Mouse (Mus musculus) myocyte (in vitro differentiated cells): Measurements from ENCODE around the gene Tex14. TPM values are rescaled to one million over a fixed set of nuclear protein-coding genes. Genes with fewer than 3 reads are reported as not detected.

Source experiments
- H3K27me3 ChIP-seq: one replicate; pipeline ENCODE4 v1.6.1; 2011; ENCODE audit not compliant: control insufficient read depth, insufficient read depth, insufficient read length
- H3K36me3 ChIP-seq: one replicate; pipeline ENCODE4 v1.6.1; 2011; ENCODE audit not compliant: control insufficient read depth, insufficient read depth
- H3K4me2 ChIP-seq: one replicate; pipeline ENCODE4 v1.6.1; 2011; ENCODE audit warnings: low read depth, control low read depth
- H3K4me3 ChIP-seq: one replicate; pipeline ENCODE4 v1.5.1; 2011; ENCODE audit warnings: mild to moderate bottlenecking, control low read depth, moderate library complexity
- H3K79me2 ChIP-seq: one replicate; pipeline ENCODE4 v1.6.1; 2011; ENCODE audit not compliant: control insufficient read depth, insufficient read depth
- H3ac ChIP-seq: one replicate; pipeline ENCODE4 v1.6.1; 2011; ENCODE audit not compliant: control insufficient read depth, insufficient read length
- CEBPB ChIP-seq: IDR thresholded peaks from 2 replicates; pipeline ENCODE4 v1.6.1; 2011; ENCODE audit warnings: mild to moderate bottlenecking, moderate library complexity; ENCODE audit not compliant: poor library complexity, insufficient read depth, severe bottlenecking
- MAX ChIP-seq: IDR thresholded peaks from one replicate; pipeline ENCODE4 v1.6.1; 2011; ENCODE audit warnings: low read depth, mild to moderate bottlenecking, control low read depth
- MYOD1 ChIP-seq, 3 experiments: IDR thresholded peaks; one replicate each; pipeline ENCODE4 v1.6.1; 2011; ENCODE audit warnings: control low read depth in 2 of 3, low read depth in 2 of 3, mild to moderate bottlenecking in 2 of 3, moderate library complexity in 1 of 3; ENCODE audit not compliant: insufficient read length in 2 of 3, control insufficient read depth in 1 of 3
- MYOG ChIP-seq, 3 experiments: IDR thresholded peaks; one replicate each; pipeline ENCODE4 v1.6.1; 2011; ENCODE audit warnings: control low read depth in 2 of 3, low read depth in 2 of 3, mild to moderate bottlenecking in 2 of 3; ENCODE audit not compliant: insufficient read length in 2 of 3, control insufficient read depth in 1 of 3, insufficient read depth in 1 of 3
- POLR2A ChIP-seq: IDR thresholded peaks from one replicate; pipeline ENCODE4 v1.6.1; 2011; ENCODE audit warnings: low read depth, mild to moderate bottlenecking, control low read depth, moderate library complexity; ENCODE audit not compliant: insufficient read length
- POLR2AphosphoS2 ChIP-seq: IDR thresholded peaks from one replicate; pipeline ENCODE4 v1.6.1; 2011; ENCODE audit warnings: low read depth, control low read depth; ENCODE audit not compliant: insufficient read length
- SRF ChIP-seq: IDR thresholded peaks from one replicate; pipeline ENCODE4 v1.6.1; 2011; ENCODE audit warnings: low read depth; ENCODE audit not compliant: control insufficient read depth, insufficient read length
- TCF12 ChIP-seq: IDR thresholded peaks from one replicate; pipeline ENCODE4 v1.6.1; 2011; ENCODE audit warnings: mild to moderate bottlenecking, control low read depth; ENCODE audit not compliant: poor library complexity, insufficient read depth, severe bottlenecking
- TCF3 ChIP-seq: IDR thresholded peaks from one replicate; pipeline ENCODE4 v1.6.1; 2011; ENCODE audit warnings: low read depth, control low read depth; ENCODE audit not compliant: insufficient read length
- USF1 ChIP-seq: IDR thresholded peaks from one replicate; pipeline ENCODE4 v1.6.1; 2011; ENCODE audit warnings: low read depth, mild to moderate bottlenecking, control low read depth, moderate library complexity
- polyA plus RNA-seq: library from polyadenylated mRNA; unstranded; fragments of >200 nt; fragmentation: generic; extraction: Trizol; gene quantifications from one replicate; pipeline ENCODE4 v1.2.1, GENCODE M21; 2012; ENCODE audit warnings: missing spikeins

Tex14 gene
- polyA plus RNA-seq, 1 experiment = 0.13 TPM

DNA sequence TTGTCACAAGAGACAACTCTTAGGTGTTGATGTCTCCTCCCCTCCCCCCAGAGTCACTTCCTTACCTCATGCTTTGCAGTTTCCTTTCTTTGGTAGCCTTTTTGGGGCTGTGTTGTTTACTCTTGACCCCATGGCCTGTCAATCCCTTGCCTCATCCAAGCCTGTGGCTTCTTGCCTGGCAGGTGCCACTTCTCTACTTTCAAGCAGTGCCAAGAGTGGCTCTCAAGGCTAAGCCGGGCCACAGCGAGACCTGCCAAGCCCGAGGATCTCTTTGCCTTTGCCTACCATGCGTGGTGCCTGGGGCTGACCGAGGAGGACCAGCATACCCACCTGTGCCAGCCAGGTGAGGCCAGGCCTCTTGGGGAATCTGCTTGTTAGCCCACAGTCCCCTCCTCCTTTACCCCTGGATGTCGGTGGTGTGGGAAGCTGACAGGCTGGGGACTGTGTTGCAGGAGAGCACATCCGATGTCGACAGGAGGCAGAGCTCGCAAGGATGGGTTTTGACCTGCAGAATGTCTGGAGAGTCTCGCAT lies 195.5 kb downstream of the Tex14 start:
- TF ChIP-seq CEBPB (no peak), MYOD1 (IDR thresholded peaks at IDR 0.05; ENCODE audit: control insufficient read depth in 1 of 3, insufficient read length in 2 of 3, low read depth in 2 of 3) (no peak), TCF12 (no peak), POLR2AphosphoS2 (no peak), MAX (no peak), TCF3 (no peak), USF1 (no peak)
- Histone ChIP-seq H3K79me2 (peaks cover 10% of the 10 kb centered on the region), H3K36me3 (peaks cover 35% of the 10 kb centered on the region), H3K27me3 (no peaks in the 10 kb centered on the region), H3K4me3 (no peak overlapping the region), H3ac (no peak overlapping the region), H3K4me2 (no peak overlapping the region)

DNA sequence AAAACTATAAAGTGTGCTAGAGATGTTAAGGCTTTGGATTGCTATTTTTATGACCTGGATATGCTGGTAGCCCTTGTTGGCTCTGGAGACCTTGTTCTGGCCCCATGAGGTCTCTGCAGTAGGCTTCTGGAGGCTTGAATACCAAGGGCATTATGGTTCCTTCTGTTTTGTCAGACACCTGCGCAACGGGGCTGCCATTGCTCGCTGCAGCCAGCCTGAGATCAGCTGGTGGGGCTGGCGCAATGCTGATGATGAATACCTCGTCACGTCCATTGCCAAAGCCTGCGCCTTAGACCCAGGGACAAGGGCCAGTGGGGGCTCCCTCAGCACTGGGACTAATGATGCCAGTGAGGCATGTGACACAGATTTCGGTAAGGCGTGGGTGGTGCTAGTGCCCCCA lies 197.4 kb downstream of the Tex14 start:
- TF ChIP-seq POLR2A (no peak), CEBPB (no peak), TCF12 (no peak)
- Histone ChIP-seq H3ac (no peak overlapping the region), H3K27me3 (no peaks in the 10 kb centered on the region), H3K36me3 (peaks cover 46% of the 10 kb centered on the region), H3K4me3 (no peak overlapping the region), H3K79me2 (no peaks in the 10 kb centered on the region), H3K4me2 (no peak overlapping the region)

DNA sequence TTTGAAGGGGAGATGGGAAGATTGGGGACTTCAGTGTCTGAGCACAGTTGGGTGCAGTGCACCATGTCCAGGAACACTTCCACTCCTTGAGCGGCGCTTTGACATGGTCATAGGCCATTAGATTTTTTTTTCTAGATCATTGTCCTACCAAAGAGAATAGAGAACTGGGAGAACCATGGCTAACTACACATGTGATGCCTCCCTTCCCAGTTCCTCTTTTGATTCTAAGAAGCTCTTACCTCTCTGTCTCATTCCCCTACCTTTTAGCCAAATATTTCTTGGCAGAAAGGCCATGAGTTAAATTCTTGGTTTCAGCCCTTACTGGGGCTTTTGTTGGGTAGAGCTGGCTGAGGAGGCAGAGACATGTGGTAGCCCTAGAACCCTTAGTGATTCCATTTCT lies 198.7 kb downstream of the Tex14 start:
- H3K36me3 ChIP-seq = peaks cover 51% of the 10 kb centered on the region
- TF ChIP-seq SRF (no peak), CEBPB (no peak), TCF3 (no peak), POLR2AphosphoS2 (no peak), TCF12 (no peak), MYOG (IDR thresholded peaks at IDR 0.05; ENCODE audit: control insufficient read depth in 1 of 3, insufficient read depth in 1 of 3, insufficient read length in 2 of 3, low read depth in 2 of 3) (no peak), POLR2A (no peak), MYOD1 (IDR thresholded peaks at IDR 0.05; ENCODE audit: control insufficient read depth in 1 of 3, insufficient read length in 2 of 3, low read depth in 2 of 3) (no peak)
- H3K4me3 ChIP-seq = no peak overlapping the region
- H3K79me2 ChIP-seq = no peaks in the 10 kb centered on the region
- no peak overlapping the region for H3K4me2 ChIP-seq
- H3K27me3 ChIP-seq = no peaks in the 10 kb centered on the region
- no peak overlapping the region for H3ac ChIP-seq

Other genes starting within 250 kb of the Tex14 start
- 1.4 TPM for gene Ppm1e, start 46.0 kb upstream of the Tex14 start, polyA plus RNA-seq
- gene Rad51c, start 111 bp upstream of the Tex14 start, polyA plus RNA-seq = 3.5 TPM
- gene Gm11492, start 161.6 kb downstream of the Tex14 start, polyA plus RNA-seq = not detected
- 1.5 TPM for gene Sept4, start 163.8 kb downstream of the Tex14 start, polyA plus RNA-seq
- 10.6 TPM for gene Mtmr4, start 187.1 kb downstream of the Tex14 start, polyA plus RNA-seq
- not detected for gene Hsf5, start 212.1 kb downstream of the Tex14 start, polyA plus RNA-seq